Mouse (Mus musculus) embryonic fibroblast, embryonic 13.5 days (primary cell): ENCODE data around the gene Qtrt1.

ENCODE experiments used
- CTCF ChIP-seq: IDR thresholded peaks from 2 replicates; pipeline ENCODE4 v1.5.1; 2011; ENCODE audit warnings: mild to moderate bottlenecking, control low read depth, low read length, moderate library complexity, borderline replicate concordance; ENCODE audit not compliant: insufficient read depth
- POLR2A ChIP-seq: IDR thresholded peaks from 2 replicates; pipeline ENCODE4 v1.6.1; 2011; ENCODE audit warnings: low read depth, mild to moderate bottlenecking, control low read depth, low read length, moderate library complexity

DNA sequence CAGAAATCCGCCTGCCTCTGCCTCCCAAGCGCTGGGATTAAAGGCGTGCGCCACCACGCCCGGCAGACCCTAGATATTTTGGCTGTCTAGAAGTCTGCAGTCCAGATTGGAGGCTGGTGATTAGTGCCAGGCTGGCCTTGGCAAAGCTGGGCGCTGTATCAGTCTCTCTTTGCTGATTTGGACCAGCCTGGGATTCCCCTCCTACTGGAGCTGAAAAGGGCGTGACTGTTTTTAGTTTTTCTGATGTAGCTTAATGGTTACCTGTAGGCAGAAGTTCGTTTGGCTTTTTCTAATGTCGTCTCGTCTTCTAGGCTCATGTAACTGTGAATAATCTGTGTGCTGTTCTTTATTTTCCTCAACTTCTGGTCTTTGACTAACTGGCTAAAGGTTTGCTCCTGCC is 42.6 kb upstream of the Qtrt1 start:
- TF ChIP-seq CTCF (no peak), POLR2A (no peak)
